Mouse (Mus musculus): ENCODE data around the gene Gm49387. TPM values are rescaled to one million over a fixed set of nuclear protein-coding genes. Genes with fewer than 3 reads are reported as not detected.

The Gm49387 gene
- polyA plus RNA-seq, 1 experiment from 2014 or later, result 0.93 TPM

DNA sequence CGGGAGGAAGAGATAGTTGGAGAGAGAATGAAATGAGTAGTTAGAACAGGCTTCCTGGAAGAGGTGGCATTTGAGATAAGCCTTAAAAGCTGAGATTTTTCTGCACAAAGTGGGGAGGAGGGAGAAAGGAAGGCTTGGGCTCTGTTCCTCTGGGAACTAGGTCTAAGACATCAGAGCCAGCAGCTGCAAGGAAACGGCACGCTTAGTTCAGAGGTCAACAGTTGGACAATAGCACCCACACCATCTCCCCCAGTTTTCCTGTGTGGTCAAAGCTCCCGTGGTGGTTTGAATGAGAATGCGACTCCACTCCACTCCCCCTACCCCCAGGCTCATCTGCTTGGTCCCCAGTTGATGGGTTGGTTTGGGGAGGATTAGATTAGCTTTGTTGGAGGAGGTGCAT lies 81.5 kb downstream of the Gm49387 start:
- H3K9ac ChIP-seq, result no peak overlapping the region
- no peaks in the 10 kb centered on the region for H3K27me3 ChIP-seq
- H3K4me3 ChIP-seq, result no peak overlapping the region
- ATAC-seq (ENCODE audit: low FRiP score), result no peak
- H3K9me3 ChIP-seq (replicated peaks), result no peaks in the 10 kb centered on the region
- H3K36me3 ChIP-seq, result no peaks in the 10 kb centered on the region
- WGBS, result 59% methylated on average over 5 of the region's 5 CpGs
- H3K4me2 ChIP-seq (replicated peaks), result no peak overlapping the region
- H3K27ac ChIP-seq, result no peak overlapping the region
- no peaks in the 10 kb centered on the region for H3K4me1 ChIP-seq

DNA sequence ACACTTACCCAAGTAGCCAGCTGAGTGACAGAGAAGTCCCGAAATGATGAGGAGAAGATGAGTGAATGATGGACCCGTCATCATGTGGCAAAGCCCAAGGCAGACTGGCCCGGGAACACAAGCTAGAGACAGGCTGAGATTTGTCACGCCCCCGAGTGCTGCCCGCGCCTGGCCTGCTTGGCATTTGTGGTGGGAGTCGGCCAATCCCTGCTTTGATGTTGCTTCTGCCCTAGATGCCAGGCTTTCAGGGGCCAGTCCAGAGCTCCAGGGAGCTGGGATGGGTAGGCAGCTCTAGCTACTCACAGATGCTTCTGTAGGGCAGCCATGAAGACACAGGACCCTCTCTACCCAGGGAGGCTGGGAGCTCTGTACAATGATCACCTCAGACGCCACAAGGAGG lies 82.9 kb downstream of the Gm49387 start:
- Histone ChIP-seq H3K27ac (no peak overlapping the region), H3K9ac (no peak overlapping the region), H3K36me3 (no peaks in the 10 kb centered on the region), H3K27me3 (no peaks in the 10 kb centered on the region), H3K4me1 (no peaks in the 10 kb centered on the region), H3K4me3 (no peak overlapping the region), H3K9me3 (replicated peaks) (no peaks in the 10 kb centered on the region), H3K4me2 (replicated peaks) (no peak overlapping the region)
- 68% methylated on average over 9 of the region's 9 CpGs for WGBS
- ATAC-seq (ENCODE audit: low FRiP score), result no peak

DNA sequence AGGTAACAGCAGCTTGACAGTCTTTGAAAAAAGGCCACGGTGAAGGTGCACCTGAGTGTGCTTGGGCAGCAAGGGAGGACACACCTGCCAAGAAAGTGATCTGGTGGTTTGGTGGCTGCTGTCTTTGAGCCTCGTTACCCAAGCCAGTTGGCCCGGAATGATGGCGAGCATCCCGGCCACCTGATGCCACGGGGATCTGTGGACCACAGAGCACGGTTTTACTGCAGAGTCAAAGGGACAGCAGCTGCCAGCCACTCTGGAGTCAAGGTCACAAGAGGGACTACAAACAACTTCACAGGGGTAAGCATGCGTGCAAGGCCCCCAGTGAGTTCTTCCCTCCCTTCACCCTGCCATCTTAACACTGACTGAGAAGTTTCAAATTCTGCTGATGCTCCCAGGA lies 83.4 kb downstream of the Gm49387 start:
- Histone ChIP-seq H3K27me3 (no peaks in the 10 kb centered on the region), H3K27ac (no peak overlapping the region), H3K4me1 (no peaks in the 10 kb centered on the region), H3K36me3 (no peaks in the 10 kb centered on the region), H3K4me3 (no peak overlapping the region), H3K9me3 (replicated peaks) (no peaks in the 10 kb centered on the region), H3K4me2 (replicated peaks) (no peak overlapping the region), H3K9ac (no peak overlapping the region)
- ATAC-seq (ENCODE audit: low FRiP score), result no peak
- WGBS, result 82% methylated on average over 8 of the region's 8 CpGs

DNA sequence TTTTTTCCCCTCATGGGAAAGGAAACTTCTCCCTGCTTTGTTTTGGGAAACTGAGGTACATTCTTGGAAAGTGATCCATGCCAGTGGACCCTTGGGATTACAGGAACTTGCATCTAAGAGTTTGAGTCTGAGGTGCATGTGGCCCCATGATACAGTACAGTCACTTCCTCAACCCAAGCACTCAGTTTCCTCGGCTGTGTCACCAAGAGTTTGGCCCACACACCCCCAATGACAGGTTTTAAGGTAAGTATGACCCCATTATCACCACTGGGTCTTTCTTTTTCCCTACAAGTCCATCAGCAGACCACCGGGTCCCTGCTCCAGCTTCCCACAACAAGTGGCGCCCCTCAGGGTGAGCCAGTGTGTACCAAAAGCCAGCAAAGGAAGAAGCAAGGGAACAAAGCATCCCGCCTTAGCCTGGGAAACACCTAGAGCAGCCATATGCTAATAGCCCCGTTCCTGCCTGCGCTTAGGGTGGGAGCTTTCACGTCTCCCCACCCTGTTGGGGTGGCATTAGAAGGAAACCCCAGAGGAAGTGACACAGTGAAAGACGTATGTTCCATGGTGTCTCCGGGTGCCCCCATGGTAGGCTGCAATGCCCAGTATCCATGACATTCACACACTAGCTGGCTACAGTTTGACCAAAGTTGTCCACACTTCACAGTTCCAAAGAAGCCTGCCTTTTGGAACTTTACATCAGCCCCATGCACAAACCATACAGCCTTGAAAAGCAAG lies 84.0 kb downstream of the Gm49387 start:
- Histone ChIP-seq H3K27ac (no peak overlapping the region), H3K36me3 (no peaks in the 10 kb centered on the region), H3K9ac (no peak overlapping the region), H3K4me3 (no peak overlapping the region), H3K9me3 (replicated peaks) (no peaks in the 10 kb centered on the region), H3K4me1 (no peaks in the 10 kb centered on the region), H3K27me3 (no peaks in the 10 kb centered on the region), H3K4me2 (replicated peaks) (no peak overlapping the region)
- ATAC-seq (ENCODE audit: low FRiP score), result no peak
- 85% methylated on average over 9 of the region's 9 CpGs for WGBS

DNA sequence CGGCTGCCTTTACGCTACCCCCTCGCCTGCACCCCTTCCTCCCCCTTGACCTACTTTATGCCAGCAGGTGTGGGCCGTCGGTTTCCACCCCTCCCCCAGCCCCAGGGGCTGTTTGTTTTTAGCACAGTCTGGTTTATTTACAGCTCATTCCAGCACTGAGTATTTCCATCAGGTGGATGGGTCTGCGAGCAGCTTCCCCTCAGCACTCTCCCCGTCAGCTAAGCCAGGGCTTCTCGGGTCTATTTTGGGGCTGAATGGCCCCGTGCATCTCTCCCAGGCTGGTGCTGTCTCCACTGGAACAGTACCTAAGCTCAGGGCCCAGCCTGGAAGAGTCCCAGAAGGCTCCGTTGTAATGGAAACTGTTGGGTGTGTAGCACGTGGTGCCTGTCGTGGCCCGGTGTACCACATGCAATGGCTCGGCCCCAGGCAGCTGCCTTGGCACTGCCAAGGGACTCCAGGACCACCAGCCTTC lies 84.7 kb downstream of the Gm49387 start:
- ATAC-seq (ENCODE audit: low FRiP score), result no peak
- Histone ChIP-seq H3K27me3 (no peaks in the 10 kb centered on the region), H3K9ac (no peak overlapping the region), H3K4me3 (no peak overlapping the region), H3K4me1 (no peaks in the 10 kb centered on the region), H3K27ac (no peak overlapping the region), H3K4me2 (replicated peaks) (no peak overlapping the region), H3K36me3 (no peaks in the 10 kb centered on the region), H3K9me3 (replicated peaks) (no peaks in the 10 kb centered on the region)
- WGBS, result 76% methylated on average over 14 of the region's 14 CpGs

DNA sequence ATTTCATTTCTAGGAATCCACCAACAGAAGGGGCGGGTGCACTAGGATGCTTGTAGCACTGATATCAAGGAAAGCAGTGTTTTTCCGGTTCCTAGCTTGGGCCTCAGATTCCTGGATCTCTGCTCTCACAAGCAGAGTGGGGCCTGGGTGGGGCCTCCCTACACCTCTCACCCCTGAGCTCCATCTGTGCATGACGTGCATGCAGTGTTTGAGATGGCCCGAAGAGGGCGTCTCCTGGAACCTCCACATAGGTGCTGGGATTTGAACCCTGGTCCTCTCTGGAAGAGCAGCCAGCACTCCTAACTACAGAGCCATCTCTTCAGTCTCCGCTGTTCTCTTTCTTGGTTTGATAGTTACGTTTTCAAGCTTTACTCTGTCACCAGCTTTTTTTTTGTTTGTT lies 85.7 kb downstream of the Gm49387 start:
- Histone ChIP-seq H3K4me1 (no peaks in the 10 kb centered on the region), H3K4me3 (no peak overlapping the region), H3K9me3 (replicated peaks) (no peaks in the 10 kb centered on the region), H3K9ac (no peak overlapping the region), H3K27me3 (no peaks in the 10 kb centered on the region), H3K4me2 (replicated peaks) (no peak overlapping the region), H3K27ac (no peak overlapping the region), H3K36me3 (no peaks in the 10 kb centered on the region)
- 92% methylated on average over 7 of the region's 7 CpGs for WGBS
- ATAC-seq (ENCODE audit: low FRiP score), result no peak

DNA sequence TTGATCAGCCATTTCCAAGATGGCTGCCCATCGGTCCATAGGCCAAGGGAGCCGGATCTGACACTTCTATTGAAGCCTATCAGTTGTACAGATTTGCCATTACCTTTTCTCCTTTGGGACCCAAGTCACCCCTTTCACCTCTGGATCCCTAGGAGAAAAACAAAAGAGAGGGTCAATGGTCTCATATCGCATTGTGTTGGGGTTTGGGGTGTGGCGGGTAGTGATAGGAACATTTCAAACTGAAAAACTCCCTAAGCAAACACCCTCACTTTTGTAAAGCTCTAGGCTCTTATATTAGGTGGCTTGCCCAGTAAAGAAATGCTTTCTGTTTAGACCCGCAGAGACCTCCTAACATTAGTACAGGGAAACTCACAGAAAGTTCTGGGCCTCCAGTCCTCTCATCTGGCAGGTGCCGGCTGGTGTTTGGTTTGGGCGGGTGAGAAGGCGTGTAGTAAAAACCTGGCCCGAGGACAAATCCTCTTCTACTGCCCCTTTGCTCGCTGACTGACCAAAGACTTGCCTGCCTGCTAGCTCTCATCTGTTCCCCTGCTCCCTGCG lies 96.7 kb downstream of the Gm49387 start:
- Histone ChIP-seq H3K27me3 (no peaks in the 10 kb centered on the region; the same call in 1 of the 2 replicates), H3K4me1 (no peaks in the 10 kb centered on the region), H3K4me3 (no peak overlapping the region), H3K36me3 (no peaks in the 10 kb centered on the region), H3K27ac (no peak overlapping the region), H3K9ac (no peak overlapping the region), H3K4me2 (replicated peaks) (no peak overlapping the region), H3K9me3 (replicated peaks) (no peaks in the 10 kb centered on the region)
- ATAC-seq (ENCODE audit: low FRiP score), result no peak
- WGBS, result 79% methylated on average over 11 of the region's 11 CpGs

DNA sequence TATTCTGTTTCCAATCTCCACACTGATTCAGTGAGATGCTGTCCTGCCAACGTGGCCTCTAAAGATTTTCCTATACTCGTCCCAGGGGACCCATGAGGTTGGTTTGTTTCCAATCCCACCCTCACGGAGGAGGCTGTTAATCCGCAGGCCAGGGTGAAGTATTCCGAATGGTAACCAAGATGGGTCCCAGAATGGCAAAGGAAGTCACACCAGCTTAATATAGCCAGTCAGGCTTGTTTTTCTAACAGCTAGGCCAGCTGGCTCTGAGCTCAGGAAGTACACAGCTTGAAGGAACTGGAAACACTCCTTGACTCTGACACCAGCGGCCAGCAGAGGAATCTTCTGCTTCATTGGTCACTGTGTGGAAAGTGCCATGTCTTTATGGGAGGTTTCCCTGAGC lies 103.4 kb downstream of the Gm49387 start:
- Histone ChIP-seq H3K9me3 (replicated peaks) (no peaks in the 10 kb centered on the region), H3K27me3 (no peaks in the 10 kb centered on the region; the same call in 1 of the 2 replicates), H3K36me3 (no peaks in the 10 kb centered on the region), H3K9ac (no peak overlapping the region), H3K4me2 (replicated peaks) (no peak overlapping the region), H3K27ac (no peak overlapping the region), H3K4me3 (no peak overlapping the region), H3K4me1 (no peaks in the 10 kb centered on the region)
- ATAC-seq (ENCODE audit: low FRiP score), result no peak
- WGBS, result 77% methylated on average over 6 of the region's 6 CpGs

DNA sequence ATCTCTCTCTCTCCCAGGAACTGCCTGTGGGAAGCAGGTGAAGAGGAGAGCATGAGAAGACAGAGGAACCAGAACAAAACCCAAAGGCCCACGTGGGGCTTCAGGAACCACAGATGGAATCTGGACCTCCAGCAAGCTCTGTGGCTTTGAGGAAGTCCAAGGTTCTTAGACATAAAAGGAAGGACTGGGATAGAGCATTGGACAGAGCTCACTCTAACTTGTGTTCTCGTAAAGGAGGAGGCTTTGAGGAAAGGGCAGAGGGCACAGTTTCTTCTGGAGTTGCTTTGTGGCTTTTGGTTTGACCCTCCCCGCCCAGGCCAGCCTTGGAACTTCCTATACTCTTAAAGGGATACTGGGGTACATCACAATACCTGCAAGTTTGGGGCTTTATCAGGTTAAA lies 108.0 kb downstream of the Gm49387 start:
- Histone ChIP-seq H3K4me3 (no peak overlapping the region), H3K4me1 (no peaks in the 10 kb centered on the region), H3K4me2 (replicated peaks) (no peak overlapping the region), H3K9ac (no peak overlapping the region), H3K27me3 (no peaks in the 10 kb centered on the region), H3K27ac (no peak overlapping the region), H3K36me3 (no peaks in the 10 kb centered on the region), H3K9me3 (replicated peaks) (no peaks in the 10 kb centered on the region)
- 67% methylated on average over 3 of the region's 3 CpGs for WGBS
- ATAC-seq (ENCODE audit: low FRiP score), result no peak

DNA sequence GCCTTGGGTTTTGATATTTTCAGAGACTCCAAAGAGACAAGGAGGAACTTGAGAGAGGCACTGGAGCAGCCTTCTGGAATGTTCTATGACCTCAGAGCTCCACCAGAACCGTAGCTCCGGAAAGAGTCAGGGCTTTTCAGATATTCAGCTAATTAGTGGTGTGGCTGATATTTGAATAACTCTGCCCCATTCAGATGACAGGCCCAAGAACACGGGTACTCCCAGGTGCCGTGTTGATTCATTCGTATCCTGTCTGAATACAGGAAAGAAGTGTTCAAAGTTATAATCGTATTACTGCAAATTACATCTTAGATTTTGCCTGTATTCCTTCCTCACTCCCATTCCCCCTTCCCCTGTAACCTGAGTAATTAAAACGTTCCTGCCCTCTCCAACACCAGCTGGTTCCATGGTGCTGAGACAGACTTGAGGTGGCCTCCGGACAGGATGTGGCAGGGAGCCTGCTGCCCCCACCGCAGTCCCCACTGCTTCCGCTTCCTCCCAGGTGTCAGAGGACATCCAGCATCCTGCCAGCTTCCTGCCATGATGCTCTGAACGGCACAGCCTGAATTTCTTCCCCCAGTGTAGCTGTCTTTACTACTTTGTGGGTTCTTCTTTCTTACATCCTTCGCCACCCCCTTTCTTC lies 109.1 kb downstream of the Gm49387 start:
- no peak overlapping the region for H3K27ac ChIP-seq
- H3K36me3 ChIP-seq, result no peaks in the 10 kb centered on the region
- H3K4me3 ChIP-seq, result no peak overlapping the region
- WGBS, result 71% methylated on average over 12 of the region's 12 CpGs
- no peaks in the 10 kb centered on the region for H3K4me1 ChIP-seq
- H3K9me3 ChIP-seq (replicated peaks), result no peaks in the 10 kb centered on the region
- H3K4me2 ChIP-seq (replicated peaks), result no peak overlapping the region
- ATAC-seq (ENCODE audit: low FRiP score), result no peak
- no peaks in the 10 kb centered on the region for H3K27me3 ChIP-seq
- no peak overlapping the region for H3K9ac ChIP-seq

DNA sequence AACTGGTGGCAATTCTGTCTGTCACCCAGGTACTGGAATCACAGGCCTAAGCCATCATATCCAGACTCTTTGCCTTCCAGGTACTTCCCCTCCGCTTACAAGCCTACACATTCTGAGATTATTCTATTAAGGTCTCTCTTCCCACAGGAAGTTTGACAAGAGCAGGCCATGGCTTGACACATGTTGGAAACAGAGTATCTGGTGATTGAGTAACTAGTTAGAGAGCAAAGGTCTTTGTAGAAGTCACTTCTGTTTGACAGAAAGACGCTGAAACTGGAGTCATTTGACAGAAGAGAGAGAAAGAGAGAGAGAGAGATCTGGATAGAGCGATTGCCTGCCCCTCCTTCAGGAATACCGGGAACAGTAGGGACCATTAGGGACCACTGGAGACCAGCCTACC lies 109.8 kb downstream of the Gm49387 start:
- no peak for ATAC-seq (ENCODE audit: low FRiP score)
- Histone ChIP-seq H3K36me3 (no peaks in the 10 kb centered on the region), H3K4me2 (replicated peaks) (no peak overlapping the region), H3K27me3 (no peaks in the 10 kb centered on the region), H3K4me3 (no peak overlapping the region), H3K9ac (no peak overlapping the region), H3K9me3 (replicated peaks) (no peaks in the 10 kb centered on the region), H3K27ac (no peak overlapping the region), H3K4me1 (no peaks in the 10 kb centered on the region)
- WGBS, result 88% methylated on average over 4 of the region's 4 CpGs

DNA sequence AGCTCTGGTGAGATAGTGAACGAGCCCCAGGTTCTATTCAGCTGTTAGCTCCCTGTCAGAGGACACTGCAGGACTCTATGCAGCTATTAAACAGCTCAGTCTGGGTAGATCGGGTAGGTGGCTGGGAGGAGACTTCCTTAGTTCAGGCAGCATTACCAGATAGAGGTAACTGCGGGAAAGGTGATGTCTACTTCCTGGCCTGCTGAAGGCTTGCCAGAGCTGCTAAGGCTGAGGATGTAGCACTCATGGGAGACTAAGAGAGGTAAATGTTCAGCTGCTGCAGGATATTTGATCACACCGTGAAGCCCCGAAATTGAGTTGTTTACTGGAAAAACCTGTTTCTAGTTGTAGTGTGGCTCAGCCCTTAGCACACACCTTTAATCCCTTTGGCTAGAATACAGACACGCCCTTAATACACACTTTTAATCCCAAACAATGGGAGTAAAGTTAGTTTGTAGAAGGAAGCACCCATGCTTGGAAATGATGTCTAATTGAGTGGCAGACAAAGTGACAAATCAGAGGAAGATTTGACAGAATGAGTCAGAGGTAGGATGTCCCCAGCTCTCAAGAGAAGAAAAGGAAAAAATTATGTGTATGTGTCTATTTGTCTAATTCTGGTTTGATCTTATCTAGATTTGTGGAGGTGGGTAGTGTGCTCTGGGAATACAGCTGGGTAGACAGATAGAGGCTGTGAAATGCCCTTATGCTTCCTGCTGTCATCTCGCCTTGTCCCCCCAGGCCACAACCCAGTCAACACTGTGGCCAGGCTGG lies 115.5 kb downstream of the Gm49387 start:
- Histone ChIP-seq H3K36me3 (no peaks in the 10 kb centered on the region), H3K9me3 (replicated peaks) (no peaks in the 10 kb centered on the region), H3K4me2 (replicated peaks) (no peak overlapping the region), H3K4me1 (no peaks in the 10 kb centered on the region), H3K27ac (no peak overlapping the region), H3K4me3 (no peak overlapping the region), H3K27me3 (no peaks in the 10 kb centered on the region), H3K9ac (no peak overlapping the region)
- WGBS, result 85% methylated on average over 7 of the region's 7 CpGs
- no peak for ATAC-seq (ENCODE audit: low FRiP score)
